Mouse (Mus musculus): ENCODE data around the gene Hsd17b2. TPM values are rescaled to one million over a fixed set of nuclear protein-coding genes. Genes with fewer than 3 reads are reported as not detected.

The Hsd17b2 gene
- polyA plus RNA-seq, 1 experiment from 2014 or later = 113 TPM

- H3K36me3 ChIP-seq (ENCODE audit: control insufficient read depth, insufficient read depth, low read length) = no peaks in the 10 kb centered on the region
- no peaks in the 10 kb centered on the region for H3K27me3 ChIP-seq (ENCODE audit: control insufficient read depth, insufficient read depth, low read length)
- H3K27ac ChIP-seq (replicated peaks) = no peak overlapping the region
- 76% methylated on average over 10 of the region's 10 CpGs for WGBS
- H3K9ac ChIP-seq (ENCODE audit: low read length) = no peak overlapping the region
- H3K4me3 ChIP-seq (ENCODE audit: low read depth, low read length) = no peak overlapping the region
- TF ChIP-seq EP300 (optimal IDR thresholded peaks at IDR 0.05) (no peak), CTCF (IDR thresholded peaks at IDR 0.05; ENCODE audit: low read depth) (no peak)
- ATAC-seq (ENCODE audit: low FRiP score, low TSS enrichment) (no peak), DNase-seq (ENCODE audit: low spot score) (no peak)
- H3K4me1 ChIP-seq (replicated peaks; ENCODE audit: control insufficient read depth, insufficient read depth) = no peaks in the 10 kb centered on the region
- H3K9me3 ChIP-seq (ENCODE audit: control insufficient read depth, low read length) = no peaks in the 10 kb centered on the region
- no peak overlapping the region for H3K4me2 ChIP-seq (replicated peaks; ENCODE audit: low read depth)
Observed at GRCm38 (mm10) chr8:117776075-117776474, 74.4 kb downstream of the Hsd17b2 start.

- Histone ChIP-seq H3K36me3 (ENCODE audit: control insufficient read depth, insufficient read depth, low read length) (no peaks in the 10 kb centered on the region), H3K4me1 (replicated peaks; ENCODE audit: control insufficient read depth, insufficient read depth) (no peaks in the 10 kb centered on the region), H3K9ac (ENCODE audit: low read length) (no peak overlapping the region), H3K9me3 (ENCODE audit: control insufficient read depth, low read length) (no peaks in the 10 kb centered on the region), H3K27ac (replicated peaks) (no peak overlapping the region), H3K4me2 (replicated peaks; ENCODE audit: low read depth) (no peak overlapping the region), H3K4me3 (ENCODE audit: low read depth, low read length) (no peak overlapping the region), H3K27me3 (ENCODE audit: control insufficient read depth, insufficient read depth, low read length) (no peaks in the 10 kb centered on the region)
- TF ChIP-seq CTCF (IDR thresholded peaks at IDR 0.05; ENCODE audit: low read depth) (0 out of 2 replicates have a peak, but pooled peaks have one; percentile 9), EP300 (optimal IDR thresholded peaks at IDR 0.05) (no peak)
- ATAC-seq (ENCODE audit: low FRiP score, low TSS enrichment) (no peak), DNase-seq (ENCODE audit: low spot score) (no peak)
- WGBS = 44% methylated on average over 11 of the region's 11 CpGs
Observed at GRCm38 (mm10) chr8:117778531-117779322, 77.0 kb downstream of the Hsd17b2 start.

- no peaks in the 10 kb centered on the region for H3K36me3 ChIP-seq (ENCODE audit: control insufficient read depth, insufficient read depth, low read length)
- no peak overlapping the region for H3K4me3 ChIP-seq (ENCODE audit: low read depth, low read length)
- H3K9me3 ChIP-seq (ENCODE audit: control insufficient read depth, low read length) = no peaks in the 10 kb centered on the region
- TF ChIP-seq CTCF (IDR thresholded peaks at IDR 0.05; ENCODE audit: low read depth) (no peak), EP300 (optimal IDR thresholded peaks at IDR 0.05) (no peak)
- 54% methylated on average over 6 of the region's 6 CpGs for WGBS
- no peaks in the 10 kb centered on the region for H3K27me3 ChIP-seq (ENCODE audit: control insufficient read depth, insufficient read depth, low read length)
- H3K9ac ChIP-seq (ENCODE audit: low read length) = no peak overlapping the region
- H3K4me1 ChIP-seq (replicated peaks; ENCODE audit: control insufficient read depth, insufficient read depth) = no peaks in the 10 kb centered on the region
- no peak overlapping the region for H3K4me2 ChIP-seq (replicated peaks; ENCODE audit: low read depth)
- ATAC-seq (ENCODE audit: low FRiP score, low TSS enrichment) (no peak), DNase-seq (ENCODE audit: low spot score) (no peak)
- H3K27ac ChIP-seq (replicated peaks) = no peak overlapping the region
Observed at GRCm38 (mm10) chr8:117779344-117779743, 77.6 kb downstream of the Hsd17b2 start.

- Histone ChIP-seq H3K27me3 (ENCODE audit: control insufficient read depth, insufficient read depth, low read length) (no peaks in the 10 kb centered on the region), H3K27ac (replicated peaks) (no peak overlapping the region), H3K9me3 (ENCODE audit: control insufficient read depth, low read length) (no peaks in the 10 kb centered on the region), H3K4me1 (replicated peaks; ENCODE audit: control insufficient read depth, insufficient read depth) (no peaks in the 10 kb centered on the region), H3K4me3 (ENCODE audit: low read depth, low read length) (no peak overlapping the region), H3K36me3 (ENCODE audit: control insufficient read depth, insufficient read depth, low read length) (no peaks in the 10 kb centered on the region), H3K4me2 (replicated peaks; ENCODE audit: low read depth) (no peak overlapping the region), H3K9ac (ENCODE audit: low read length) (no peak overlapping the region)
- no peak for ATAC-seq (ENCODE audit: low FRiP score, low TSS enrichment)
- no peak for DNase-seq (ENCODE audit: low spot score)
- TF ChIP-seq CTCF (IDR thresholded peaks at IDR 0.05; ENCODE audit: low read depth) (no peak), EP300 (optimal IDR thresholded peaks at IDR 0.05) (no peak)
- WGBS = 71% methylated on average over 6 of the region's 6 CpGs
Observed at GRCm38 (mm10) chr8:117781375-117782129, 79.8 kb downstream of the Hsd17b2 start.

GRCm38 (mm10) chr8:117783021-117783420 lies 81.3 kb downstream of the Hsd17b2 start:
- Histone ChIP-seq H3K4me2 (replicated peaks; ENCODE audit: low read depth) (no peak overlapping the region), H3K9ac (ENCODE audit: low read length) (no peak overlapping the region), H3K4me3 (ENCODE audit: low read depth, low read length) (no peak overlapping the region), H3K4me1 (replicated peaks; ENCODE audit: control insufficient read depth, insufficient read depth) (no peaks in the 10 kb centered on the region), H3K27me3 (ENCODE audit: control insufficient read depth, insufficient read depth, low read length) (no peaks in the 10 kb centered on the region), H3K9me3 (ENCODE audit: control insufficient read depth, low read length) (no peaks in the 10 kb centered on the region), H3K27ac (replicated peaks) (no peak overlapping the region), H3K36me3 (ENCODE audit: control insufficient read depth, insufficient read depth, low read length) (no peaks in the 10 kb centered on the region)
- DNase-seq (ENCODE audit: low spot score) = no peak
- 81% methylated on average over 7 of the region's 7 CpGs for WGBS
- no peak for TF ChIP-seq CTCF (IDR thresholded peaks at IDR 0.05; ENCODE audit: low read depth)
- no peak for TF ChIP-seq EP300 (optimal IDR thresholded peaks at IDR 0.05)
- no peak for ATAC-seq (ENCODE audit: low FRiP score, low TSS enrichment)

GRCm38 (mm10) chr8:117786428-117786827 lies 84.7 kb downstream of the Hsd17b2 start:
- DNase-seq (ENCODE audit: low spot score) (no peak), ATAC-seq (ENCODE audit: low FRiP score, low TSS enrichment) (no peak)
- H3K4me2 ChIP-seq (replicated peaks; ENCODE audit: low read depth) = no peak overlapping the region
- no peak overlapping the region for H3K4me3 ChIP-seq (ENCODE audit: low read depth, low read length)
- no peaks in the 10 kb centered on the region for H3K9me3 ChIP-seq (ENCODE audit: control insufficient read depth, low read length)
- 90% methylated on average over 3 of the region's 3 CpGs for WGBS
- H3K9ac ChIP-seq (ENCODE audit: low read length) = no peak overlapping the region
- H3K4me1 ChIP-seq (replicated peaks; ENCODE audit: control insufficient read depth, insufficient read depth) = no peaks in the 10 kb centered on the region
- H3K36me3 ChIP-seq (ENCODE audit: control insufficient read depth, insufficient read depth, low read length) = peaks cover 3% of the 10 kb centered on the region; the same call in 1 of the 2 replicates
- no peak overlapping the region for H3K27ac ChIP-seq (replicated peaks)
- H3K27me3 ChIP-seq (ENCODE audit: control insufficient read depth, insufficient read depth, low read length) = no peaks in the 10 kb centered on the region
- TF ChIP-seq CTCF (IDR thresholded peaks at IDR 0.05; ENCODE audit: low read depth) (no peak), EP300 (optimal IDR thresholded peaks at IDR 0.05) (no peak)
